Mouse (Mus musculus) ES-Bruce4 (cell line): Measurements from ENCODE around the gene Foxd1.

Experiments
- CTCF ChIP-seq: IDR thresholded peaks from one replicate; pipeline ENCODE4 v1.8.1; 2011; ENCODE audit warnings: low read depth, low read length
- EP300 ChIP-seq: IDR thresholded peaks from 2 replicates; pipeline ENCODE4 v1.6.1; 2011; ENCODE audit warnings: low read depth, low read length; ENCODE audit not compliant: insufficient read depth

- TF ChIP-seq CTCF (no peak), EP300 (no peak)
These were observed 36.8 kb upstream of the Foxd1 start for GRCm38 (mm10) chr13:98317246-98317677.
